Mouse (Mus musculus) frontal cortex, adult 2 months (tissue): ENCODE data around the gene Tln1. TPM values are rescaled to one million over a fixed set of nuclear protein-coding genes. Genes with fewer than 3 reads are reported as not detected.
A peak's percentile ranks its signal among the peaks of the same experiment; 100 is the strongest.
"Not testable (repeated sequence)": the region's sequence is repeated elsewhere in the genome, so short reads cannot be mapped to it uniquely, and the experiment has no call there.

ENCODE experiments used
- DNase-seq, 2 experiments: peaks; one replicate each; pipeline ENCODE4 v3.0.0; 2022; ENCODE audit warnings: low spot score in 1 of 2; ENCODE audit errors: extremely low spot score in 1 of 2
- polyA plus RNA-seq: library from polyadenylated mRNA; depleted of rRNA; stranded (reverse); fragments of >200 nt; gene quantifications from 2 replicates; pipeline ENCODE4 v1.2.3, GENCODE M21; 2012

Gene Tln1
- polyA plus RNA-seq, 1 experiment: 42.4 TPM

DNA sequence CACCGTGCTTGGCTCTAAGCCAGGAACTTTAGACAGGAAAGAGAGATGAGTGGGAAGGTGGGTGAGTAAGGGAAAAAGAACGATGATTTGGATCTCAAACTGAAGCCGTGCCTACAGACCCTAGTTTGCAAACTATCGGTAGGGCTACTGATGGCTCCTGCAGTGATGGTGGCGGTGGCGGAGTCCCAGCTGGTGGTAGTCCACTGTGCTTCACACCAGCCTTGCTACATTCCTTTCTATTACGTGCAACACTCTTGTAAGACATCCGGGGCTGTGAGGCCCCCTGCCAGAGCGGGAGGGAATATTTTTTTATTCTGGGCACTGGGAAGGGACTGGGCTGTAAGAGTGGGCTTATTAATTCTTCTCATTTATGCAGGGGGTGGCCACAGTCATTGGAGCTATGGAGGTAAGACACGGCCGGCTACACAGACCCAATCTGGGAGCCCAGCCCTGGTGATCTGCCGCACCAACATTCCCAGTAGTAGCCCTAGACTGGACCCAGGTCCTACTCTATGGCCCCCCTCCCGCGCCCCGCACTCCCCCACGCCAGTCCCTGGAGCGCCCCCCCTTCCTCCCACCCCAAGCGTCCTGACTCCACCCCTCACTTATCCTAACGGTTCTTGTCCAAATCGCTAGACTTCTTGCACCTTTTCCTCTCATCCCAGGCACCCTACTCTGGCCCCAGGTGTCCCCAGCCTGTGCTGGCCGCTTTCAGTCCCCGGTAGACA lies 54.4 kb downstream of the Tln1 start:
- DNase-seq: no peak

DNA sequence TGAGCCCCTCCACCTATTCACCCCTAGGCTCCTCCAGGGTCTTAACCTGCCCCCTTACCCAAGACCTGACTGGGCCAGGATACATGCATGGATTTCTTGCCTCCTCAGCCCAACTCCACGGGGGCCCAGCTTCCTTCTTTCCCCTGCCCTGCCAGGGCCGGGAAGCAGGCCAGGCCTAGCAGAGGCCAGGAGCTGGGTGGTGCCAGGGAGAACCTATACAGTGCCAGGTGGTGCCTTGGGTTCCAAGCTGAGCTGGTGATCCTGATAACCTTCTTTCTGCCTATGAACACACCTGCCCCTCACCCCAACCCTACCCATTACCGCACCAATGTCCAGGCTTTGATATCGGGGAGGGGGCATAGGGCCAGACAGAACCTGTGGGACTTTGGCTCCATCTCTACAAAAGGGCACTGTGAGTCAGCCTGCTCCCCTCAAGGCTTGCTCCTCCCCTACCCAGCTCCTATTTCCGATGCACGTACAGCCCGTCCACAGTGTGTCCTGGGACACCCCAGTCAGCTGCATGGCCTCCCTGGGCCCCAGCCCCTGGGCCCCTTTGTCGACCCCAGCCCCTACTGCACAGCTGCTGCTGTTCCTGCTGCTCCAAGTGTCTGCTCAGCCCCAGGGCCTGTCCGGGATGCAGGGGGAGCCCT lies 55.8 kb downstream of the Tln1 start, which contains the start of gene Car9:
TSS of gene Car9 (plus strand) at position 431 of the 650 bp plus-strand sequence.
- no peak for DNase-seq

DNA sequence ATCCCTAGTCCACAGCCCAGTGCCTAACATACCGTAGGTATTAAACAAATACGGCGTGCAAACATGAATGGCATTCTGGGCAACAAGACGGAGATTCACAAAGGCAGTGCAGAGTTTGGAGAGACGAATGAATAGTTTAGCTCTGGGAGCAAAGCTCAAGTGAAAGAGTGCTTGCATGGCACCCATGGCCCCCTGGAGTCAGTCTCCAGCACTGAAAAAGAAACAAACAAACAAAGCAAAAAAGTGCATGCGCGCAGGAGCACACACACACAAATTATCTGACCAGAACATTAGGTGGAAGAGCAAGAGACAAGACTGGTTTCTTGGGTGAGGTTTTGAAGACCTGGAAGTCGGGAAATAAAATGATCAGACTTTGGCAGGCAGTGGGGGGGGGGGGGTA lies 56.4 kb downstream of the Tln1 start:
- DNase-seq: no peak

DNA sequence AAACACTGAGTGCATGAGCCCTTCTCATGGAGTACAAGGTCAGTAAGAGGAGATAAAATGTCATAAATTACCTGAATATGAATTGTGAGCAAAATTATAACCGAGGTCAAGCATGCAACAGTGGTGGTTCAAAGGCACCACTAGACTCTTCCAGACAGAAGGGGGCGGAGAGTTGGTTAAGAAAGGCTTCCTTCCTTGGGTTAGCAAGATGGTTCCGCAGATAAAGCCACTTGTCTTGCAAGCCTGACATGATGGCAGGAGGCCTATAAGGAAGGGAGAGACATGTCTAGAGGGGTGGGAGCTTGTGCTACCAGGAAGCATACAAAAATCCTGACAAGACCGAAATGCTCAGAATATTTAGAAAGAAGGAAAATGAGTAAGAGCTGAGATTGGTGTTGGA lies 58.2 kb downstream of the Tln1 start:
- no peak for DNase-seq

DNA sequence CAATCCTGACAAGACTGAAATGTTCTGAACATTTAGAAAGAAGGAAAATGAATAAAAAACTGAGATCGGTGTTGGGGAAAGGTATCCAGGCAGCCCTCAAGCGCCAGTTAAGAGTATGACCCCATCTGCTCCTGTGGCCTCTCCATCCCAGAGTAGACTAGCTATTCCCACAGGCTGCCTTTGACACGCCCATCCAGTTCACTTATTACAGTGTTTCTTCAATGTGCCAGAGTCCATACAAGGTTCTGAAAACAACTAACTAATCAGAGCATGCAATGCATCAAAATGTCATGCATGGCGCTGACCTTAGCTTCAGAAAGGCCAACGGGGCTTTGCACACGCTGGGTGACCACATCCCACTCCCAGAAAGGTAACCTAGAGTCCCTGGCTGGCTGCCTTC lies 59.0 kb downstream of the Tln1 start:
- DNase-seq: no peak

DNA sequence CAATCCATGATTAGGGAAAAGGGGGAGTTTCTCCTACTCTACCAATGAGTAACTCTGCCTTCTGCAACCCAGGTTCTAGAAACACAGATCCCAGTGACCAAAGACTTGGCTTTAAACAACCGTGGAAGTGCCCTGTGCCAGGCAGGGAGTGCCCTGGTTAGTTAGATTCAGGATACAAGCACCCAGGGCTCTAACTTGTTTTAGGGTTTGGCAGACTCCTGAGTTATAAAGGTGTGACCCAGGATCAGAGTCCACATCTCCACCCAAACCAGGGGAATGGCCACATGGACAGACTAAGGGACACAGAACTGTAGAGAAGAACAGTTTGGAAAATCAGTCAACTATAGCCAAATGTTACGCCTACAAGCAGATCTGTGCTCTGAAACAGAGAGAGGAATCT lies 59.5 kb downstream of the Tln1 start:
- DNase-seq: no peak

DNA sequence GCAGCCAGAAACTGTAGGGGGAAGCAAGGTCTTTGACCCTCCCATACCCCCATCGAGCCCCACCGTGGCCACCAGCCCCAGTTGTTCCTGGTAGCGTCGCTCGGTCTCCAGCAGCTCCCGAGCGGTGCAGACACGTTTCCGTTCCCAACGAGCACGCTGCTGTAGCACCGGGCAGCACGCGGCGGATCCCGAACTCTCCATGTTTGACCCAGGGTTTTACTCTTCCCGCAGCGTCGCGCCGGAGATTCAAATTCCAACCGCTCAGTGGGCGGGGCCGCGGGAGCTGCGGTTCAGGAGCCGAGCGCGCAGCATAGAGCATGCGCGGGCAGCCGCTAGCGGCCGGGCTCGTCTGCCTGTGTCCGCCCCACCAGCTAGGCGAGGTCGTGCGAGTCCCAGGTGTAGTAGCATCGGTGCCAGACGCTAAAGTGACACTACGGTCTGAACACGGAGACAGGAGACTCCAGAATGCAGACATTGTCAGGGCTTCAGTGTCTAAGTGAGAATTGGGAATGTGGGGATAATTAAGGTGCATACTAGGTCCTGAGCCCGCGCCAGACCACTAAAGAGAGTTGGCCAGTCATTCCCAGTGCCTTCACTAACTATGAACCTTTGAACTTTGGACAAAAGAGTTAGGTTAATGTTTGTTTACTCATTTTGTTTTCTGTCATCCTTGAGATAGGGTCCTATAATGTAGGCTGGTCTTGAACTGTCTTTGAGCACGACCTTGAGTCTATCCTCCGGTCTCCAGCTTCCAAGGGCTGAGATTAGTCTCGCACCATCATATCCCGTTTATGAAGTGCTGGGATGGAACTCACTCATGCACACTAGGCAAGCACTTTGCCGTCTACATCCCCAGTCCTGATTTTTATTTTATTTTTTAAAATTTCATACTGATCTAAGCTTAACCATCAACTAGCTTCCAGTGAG lies 62.8 kb downstream of the Tln1 start, which contains the start of gene Arhgef39:
TSS of gene Arhgef39 (minus strand) at position 289 of the 927 bp plus-strand sequence.
- DNase-seq: peak in 1 of 2 experiments; percentile 77

DNA sequence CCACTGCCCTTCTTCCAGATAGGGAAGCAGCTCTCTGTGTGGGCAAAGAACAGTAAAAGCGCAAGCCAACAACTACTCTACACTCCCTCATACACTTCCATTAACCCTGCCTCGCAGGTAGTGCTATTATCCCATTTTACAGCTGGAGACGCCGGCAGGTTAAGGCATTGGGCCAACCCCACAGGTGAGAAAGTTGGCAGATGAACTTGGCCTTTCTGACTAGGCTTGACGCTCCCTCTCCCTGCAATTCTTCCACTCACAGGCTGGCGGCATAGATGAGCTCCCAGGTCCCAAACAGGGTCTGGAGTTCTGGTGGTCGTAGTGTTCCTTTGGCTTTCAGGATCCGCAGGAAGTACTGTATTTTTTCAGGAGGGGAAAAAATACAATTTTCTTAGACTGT lies 63.5 kb downstream of the Tln1 start:
- no peak for DNase-seq

DNA sequence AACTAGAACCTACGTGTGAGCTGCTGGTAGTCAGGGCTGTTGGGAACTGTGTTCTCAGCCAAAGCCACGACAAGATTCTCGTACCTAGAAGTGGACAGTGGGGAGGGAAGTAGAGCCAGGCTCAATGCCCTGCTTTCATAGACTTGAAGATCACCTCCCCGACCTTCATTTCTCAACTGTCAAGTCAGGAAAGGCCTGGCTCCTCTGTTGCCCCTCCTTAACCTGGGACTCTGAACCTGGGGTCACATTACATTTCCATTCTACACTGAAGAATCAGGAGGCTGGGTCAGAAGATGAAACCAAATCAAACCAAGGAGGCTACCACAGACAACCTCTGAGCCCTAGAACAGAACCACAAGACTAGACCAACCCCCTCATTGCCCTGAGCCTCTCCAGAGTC lies 64.5 kb downstream of the Tln1 start:
- no peak for DNase-seq

DNA sequence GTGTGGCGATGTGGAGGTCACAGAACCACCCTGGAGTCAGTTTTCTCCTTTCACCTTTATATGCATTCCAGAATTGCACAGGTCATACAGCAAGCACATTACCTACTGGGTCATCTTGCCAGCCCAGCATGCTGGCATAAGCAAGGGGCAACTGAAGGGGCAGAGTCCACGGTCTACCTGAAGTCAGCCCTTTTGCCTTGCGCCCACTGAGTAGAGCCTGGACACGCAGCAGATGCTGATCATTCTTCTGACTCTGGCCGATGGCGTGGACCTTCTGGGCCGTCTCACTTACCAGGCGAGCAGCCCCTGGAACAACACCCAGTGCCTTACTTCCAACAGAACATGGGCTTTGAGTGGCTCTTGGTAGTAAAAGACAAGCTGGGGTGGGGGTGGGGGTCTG lies 65.1 kb downstream of the Tln1 start:
- DNase-seq: no peak

DNA sequence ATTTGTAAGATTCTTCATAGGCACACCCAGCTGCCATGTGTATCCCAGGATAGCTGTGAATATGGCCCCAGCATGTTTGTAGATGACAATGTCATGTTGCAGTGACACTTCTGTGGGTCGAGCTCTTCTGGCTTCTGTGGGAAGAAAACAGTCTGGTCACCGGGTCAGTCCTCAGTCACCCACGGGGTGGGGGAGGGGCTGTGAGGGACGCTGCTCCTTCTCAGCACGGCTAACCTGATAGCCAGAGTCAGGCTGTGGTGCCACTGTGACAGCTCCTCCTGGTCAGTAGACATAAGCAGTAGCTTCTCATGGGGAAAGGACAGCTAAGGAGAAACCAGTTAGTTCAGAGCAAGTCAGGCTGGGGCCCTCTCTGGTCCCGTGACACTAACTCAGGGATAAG lies 65.9 kb downstream of the Tln1 start:
- no peak for DNase-seq

DNA sequence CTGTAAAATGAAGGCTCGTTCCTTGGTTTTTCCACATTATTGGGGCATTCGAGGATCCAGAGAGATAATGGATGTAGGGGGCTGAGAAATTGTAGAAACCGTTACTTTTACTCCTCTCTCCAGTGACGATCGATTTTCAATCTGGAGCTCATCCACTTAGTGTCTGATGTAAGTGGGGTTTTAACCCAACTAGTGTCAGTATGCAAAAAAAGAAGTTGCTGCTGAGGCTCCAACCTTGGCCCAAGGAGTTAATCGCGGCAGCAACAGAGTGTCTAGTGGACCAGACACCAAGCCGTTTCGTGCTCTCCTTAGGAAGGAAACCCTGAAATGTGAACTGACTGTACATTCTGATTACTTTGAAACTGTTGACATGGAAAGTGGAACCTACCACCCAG lies 68.6 kb downstream of the Tln1 start:
- no peak for DNase-seq

DNA sequence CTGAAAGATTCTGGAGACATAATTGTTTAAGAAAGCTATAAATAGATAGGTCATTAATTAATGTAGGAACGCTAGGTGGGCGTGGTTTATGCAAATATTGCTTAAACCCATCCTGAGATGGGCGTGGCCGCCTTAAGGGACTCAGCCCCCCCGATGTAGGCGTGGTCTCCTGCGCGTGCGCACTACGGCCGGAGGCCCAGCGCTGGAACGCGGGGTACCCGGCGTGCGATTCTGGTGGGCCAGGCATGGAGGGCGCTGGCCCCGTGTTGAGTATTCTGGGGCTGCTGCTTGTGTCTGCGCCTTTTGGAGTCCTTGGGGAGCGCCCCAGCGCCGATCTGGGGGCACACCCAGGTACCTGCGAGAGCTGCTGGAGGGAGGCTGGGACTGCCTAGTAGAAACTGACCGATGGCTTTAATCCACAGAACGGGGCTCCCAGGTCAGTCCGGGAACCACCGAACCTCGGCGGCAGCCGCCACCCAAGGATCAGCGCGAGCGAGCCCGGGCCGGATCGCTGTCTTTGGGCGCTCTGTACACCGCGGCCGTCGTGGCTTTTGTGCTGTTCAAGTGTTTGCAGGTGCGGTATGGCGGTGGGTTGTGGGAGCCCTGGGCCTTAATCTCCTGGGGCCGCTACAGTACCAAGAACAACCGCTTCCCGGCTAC lies 69.2 kb downstream of the Tln1 start:
- peak; percentile 93 to 98 for DNase-seq

DNA sequence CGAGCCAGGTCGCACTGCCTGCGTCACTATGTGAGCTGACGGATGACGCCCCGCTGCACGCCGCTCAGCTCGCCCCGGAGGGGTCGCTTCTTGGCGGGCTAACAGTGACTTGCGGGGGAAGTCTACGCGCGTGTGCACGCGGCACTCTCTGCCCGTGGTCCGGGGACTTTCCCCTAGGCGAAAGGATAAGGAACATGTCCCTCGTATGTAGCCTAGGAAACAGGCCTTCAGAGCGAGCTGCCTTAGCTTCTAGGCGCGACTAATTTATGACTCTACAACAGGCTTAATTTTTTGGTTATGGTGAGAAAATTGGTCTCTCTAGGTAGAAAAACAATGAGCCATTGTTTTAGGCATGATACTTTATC lies 69.7 kb downstream of the Tln1 start, which contains the start of gene Ccdc107:
TSS of gene Ccdc107 (plus strand) at position 80 of the 365 bp plus-strand sequence.
- DNase-seq: peak; percentile 93 to 95

DNA sequence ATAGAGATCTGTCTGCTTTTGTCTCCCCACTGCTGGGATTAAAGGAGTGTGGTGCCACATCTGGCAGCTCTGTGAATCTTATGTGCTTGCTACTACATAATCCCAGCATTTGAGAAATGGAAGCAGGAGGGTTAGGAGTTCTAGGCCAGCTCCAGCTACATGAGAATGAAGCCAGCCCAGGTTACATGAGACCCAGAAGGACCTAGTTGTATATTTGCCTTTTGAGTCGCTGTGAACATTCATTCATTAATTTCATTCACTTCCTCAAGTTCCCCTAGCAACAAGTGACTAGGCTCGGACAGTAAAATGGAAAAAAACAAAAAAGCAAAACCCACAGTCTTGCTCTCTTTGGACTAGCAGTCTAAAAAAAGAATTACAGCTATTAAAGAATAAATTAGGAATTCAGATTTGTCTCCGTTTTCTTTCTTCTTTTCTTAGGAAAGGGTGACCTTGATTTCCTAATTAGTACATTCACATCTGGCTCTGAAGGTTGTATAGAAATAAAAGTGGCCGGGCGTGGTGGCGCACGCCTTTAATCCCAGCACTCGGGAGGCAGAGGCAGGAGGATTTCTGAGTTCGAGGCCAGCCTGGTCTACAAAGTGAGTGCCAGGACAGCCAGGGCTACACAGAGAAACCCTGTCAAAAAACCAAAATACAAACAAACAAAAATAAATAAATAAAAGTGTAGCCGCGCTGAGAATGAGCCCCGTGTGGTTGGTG lies 70.2 kb downstream of the Tln1 start:
- no peak for DNase-seq

DNA sequence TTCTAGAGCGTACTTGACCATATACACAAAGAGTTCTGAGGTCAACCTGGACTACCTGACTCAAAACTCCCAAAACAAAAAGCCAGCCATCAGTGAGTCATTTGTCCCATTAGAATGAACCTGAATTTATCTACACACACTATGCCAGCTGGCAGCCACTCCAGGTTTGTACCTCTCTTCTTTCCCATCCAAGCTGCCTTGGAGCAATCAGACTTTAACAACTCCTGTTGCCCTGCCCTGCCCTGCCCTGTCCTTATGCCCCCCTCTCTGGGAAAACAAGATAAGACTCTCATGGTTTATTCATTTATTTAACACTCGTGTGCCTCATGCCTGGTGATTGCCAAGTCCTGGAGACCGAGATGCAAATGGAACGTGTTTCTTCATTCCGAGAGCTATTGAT lies 71.7 kb downstream of the Tln1 start:
- no peak for DNase-seq

DNA sequence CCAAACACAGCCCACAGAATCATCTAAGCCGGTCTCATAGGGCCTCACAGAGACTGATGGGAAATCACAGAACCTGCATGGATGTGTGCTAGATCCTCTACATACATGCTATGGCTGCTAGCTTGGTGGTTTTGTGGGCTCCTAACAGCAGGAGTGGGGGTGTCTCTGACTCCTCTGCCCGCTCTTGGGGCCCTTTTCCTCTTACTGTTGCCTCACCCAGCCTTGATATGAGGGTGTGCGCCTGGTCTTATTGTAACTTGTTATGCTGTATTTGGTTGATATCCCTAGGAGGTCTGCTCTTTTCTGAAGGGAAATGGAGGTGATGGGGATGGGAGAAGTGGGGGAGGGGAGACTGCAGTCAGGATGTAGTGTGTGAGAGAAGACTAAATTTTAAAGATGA lies 72.9 kb downstream of the Tln1 start:
- DNase-seq: no peak

DNA sequence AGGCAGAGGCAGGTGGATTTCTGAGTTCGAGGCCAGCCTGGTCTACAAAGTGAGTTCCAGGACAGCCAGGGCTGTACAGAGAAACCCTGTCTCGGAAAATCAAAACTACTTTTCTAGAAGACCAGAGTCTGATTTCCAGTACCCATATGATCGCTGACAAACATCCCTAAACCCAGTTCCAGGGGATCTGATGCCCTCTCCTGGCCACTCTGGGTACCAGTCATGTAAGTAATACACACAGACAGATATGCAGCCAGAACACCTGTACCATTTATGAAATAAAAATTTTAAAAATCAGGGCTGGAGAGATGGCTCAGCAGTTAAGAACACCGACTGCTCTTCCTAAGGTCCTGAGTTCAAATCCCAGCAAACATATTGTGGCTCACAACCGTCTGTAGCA lies 76.8 kb downstream of the Tln1 start:
- DNase-seq: not testable (repeated sequence)

DNA sequence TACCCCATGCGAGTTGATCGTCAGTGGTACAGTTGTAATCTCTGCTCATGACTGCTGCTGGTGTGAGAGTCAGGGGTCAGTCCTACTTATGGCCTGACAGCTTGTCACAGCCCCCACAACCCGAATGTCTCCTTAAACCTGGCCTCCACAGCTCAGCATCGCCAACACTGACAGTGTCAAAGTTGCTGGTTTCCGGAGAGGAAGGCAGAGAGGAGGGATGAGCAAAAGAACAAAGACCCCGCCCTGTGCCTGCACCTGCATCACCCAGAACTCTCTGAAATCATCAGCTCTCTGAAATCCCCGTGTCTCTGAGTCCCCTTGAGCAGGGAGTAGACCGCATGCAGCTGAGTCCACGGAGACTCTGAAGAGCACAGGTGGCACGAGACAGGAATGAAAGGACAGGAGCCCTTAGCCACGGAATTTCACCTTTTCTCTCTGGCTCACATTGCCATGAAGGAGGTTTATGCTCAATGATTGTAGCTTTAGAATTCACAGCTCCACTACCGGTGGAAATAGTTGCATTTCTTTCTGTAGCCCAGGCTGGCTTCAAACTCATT lies 78.9 kb downstream of the Tln1 start, which contains the start of gene Sit1:
TSS of gene Sit1 (minus strand) at position 200 of the 557 bp plus-strand sequence.
- DNase-seq: no peak

DNA sequence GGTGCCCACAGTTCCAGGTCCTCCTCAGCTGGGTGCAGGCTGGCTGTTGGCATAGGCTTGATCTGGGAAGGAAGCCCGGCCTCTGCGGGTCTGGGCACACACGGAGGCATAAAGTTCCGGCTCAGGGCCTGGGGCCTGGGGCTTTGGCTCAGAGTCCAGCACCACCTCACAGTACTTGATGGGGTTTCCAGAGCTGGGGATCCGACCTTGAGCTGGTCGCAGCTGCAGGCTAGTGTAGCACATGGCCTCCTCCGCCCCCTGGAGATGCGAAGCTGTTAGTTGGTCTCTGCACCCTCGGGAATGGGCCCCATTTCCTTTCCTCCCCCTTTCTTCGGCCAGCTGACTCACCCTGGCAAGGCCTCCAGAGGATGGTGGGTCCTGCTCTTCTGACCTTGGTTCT lies 79.9 kb downstream of the Tln1 start:
- no peak for DNase-seq
